Mouse (Mus musculus): ENCODE data around the gene Sppl2a.

DNA sequence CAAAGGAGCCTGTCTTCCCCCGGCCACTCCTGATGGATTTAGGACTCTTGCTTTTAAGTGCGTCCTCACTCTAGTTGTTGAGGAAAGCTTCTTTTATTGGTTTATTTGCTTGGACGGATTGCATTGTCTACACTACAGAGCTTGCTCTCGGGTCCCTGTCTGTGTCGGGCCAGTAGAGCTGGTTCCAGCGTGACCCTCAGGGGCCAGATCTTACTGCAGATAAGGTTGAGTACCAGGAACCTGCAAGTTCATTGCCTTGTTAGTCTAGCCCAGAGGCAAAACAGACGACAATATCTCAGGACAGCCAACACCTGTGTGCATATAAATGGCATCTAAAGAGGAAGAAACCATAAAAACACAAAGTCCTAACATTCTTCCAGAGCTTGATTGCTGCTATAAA lies 22.6 kb upstream of the Sppl2a start:
- TF ChIP-seq CTCF (IDR thresholded peaks at IDR 0.05; ENCODE audit: extremely low read depth, insufficient read depth, insufficient read length, insufficient replicate concordance) (no peak), POLR2A (IDR thresholded peaks at IDR 0.05; ENCODE audit: low read depth, low read length) (no peak)

All from spleen, adult 2 months (tissue).